Mouse (Mus musculus) regulatory T cell (primary cell): ENCODE results near the gene Tmem132b.

Experiments
- in situ Hi-C: fragments of 300-600 bp; cut with MboI, MseI; formaldehyde crosslinking; loops from one replicate; pipeline ENCODE4 v1.15.1; 2025; ENCODE audit warnings: high pct_unique_total_duplicates

Gene Tmem132b

DNA sequence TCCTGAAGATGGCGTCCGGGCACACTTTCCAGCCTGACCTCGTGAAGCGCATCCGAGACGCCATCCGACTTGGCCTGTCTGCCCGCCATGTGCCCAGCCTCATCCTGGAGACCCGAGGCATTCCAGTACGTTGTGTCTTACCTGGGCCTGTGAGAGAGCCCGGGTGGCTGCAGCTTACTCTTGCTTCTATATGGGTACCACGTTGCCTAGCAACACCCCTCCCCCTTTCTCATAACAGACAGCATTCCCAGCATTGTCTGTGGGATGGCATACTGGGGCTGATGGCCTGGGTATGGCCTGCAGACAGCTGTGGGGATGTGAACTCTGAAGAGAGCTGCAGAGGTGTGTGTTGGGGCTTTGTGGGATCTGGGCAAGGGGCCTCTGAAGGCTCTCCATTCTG is 16.6 kb upstream of the Tmem132b start:
- in situ Hi-C loops: no loop called here

GRCm38 (mm10) chr5:125518640-125519039 is 12.9 kb upstream of the Tmem132b start:
- in situ Hi-C loops: no loop called here

DNA sequence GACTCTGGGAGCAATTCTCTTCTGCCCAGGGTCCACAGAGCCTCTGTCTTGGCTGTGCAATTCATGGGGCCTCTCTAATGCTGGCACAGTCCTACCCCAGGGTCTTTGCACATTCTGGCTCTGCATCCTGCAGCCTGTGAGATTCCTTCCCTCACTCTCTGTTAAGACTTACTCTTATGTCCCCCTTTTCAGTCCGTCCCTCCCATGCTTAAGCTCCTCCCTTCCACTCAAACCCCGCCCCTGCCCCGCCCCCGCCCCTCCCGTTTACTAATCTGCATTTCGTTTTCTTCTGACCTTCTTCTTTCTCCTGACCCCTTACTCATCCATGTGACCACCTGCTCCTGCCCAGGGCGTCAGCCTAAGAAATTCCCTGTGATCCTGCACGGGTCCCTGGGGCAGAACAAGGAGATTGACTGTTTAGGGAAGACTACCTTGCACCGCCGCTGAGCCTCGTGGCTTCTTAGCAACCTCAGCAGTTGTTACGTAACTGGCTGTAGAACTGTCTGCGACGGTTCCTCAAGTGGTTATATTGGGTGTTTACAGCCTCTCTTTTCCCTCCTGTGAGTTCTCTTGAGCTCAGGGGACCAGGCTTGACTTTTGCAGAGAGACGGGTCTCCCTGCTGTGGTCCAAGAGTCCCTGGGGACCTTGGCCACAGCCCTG is 10.5 kb upstream of the Tmem132b start:
- in situ Hi-C loops: no loop called here

DNA sequence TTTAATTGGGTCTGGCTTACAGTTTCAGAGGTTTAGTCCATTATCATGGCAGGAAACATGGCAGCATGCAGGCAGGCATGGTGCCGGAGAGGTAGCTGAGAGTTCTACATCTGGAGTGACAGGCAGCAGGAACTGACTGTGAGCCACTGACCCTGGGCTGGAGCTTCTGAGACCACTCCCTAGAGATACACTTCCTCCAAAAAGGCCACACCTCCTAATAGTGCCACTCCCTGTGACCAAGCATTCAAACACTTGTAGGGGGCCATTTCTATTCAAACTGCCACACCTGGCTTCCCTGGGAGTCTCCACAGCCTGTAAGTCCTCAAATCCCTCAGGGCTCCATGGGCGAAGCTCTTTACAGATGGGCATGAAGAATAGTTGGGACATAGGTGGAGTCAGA is 8.2 kb upstream of the Tmem132b start:
- in situ Hi-C loops: no loop called here

DNA sequence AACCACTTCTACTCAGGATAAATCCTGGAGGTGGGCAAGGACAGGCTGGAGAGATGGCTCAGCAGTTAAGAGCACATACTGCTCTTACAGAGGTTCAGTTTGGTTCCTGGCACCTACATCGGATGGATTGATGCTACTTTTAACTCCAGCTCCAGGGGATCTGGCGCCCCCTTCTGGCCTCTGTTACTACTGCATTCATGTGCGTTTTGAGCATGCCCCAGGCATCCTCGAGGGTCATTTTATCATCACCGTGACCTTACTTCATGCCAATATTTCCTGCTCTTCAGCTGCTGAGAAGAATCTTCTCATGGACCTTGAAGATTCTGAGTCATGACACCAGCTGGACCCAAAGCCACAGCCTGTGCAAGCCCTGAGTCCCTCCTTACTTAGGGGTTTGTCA is 6.1 kb upstream of the Tmem132b start:
- in situ Hi-C loops: no loop called here

DNA sequence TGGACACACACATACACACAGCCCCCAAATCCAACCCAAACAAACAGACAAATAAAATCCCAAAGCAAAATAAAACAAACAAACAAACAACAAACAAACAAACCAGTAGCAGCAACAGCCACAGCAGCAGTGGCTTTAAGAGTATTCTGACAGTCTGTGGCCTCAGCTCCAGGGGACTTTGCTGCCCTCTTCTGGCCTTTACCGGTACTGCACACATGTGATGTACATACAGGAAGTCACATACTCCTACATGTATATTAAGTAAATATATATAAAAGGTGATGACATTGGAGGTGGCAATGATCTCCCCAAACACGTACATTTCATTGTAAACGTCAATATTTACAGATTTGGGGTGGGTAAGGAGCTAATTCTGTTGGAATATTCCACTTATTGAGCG is 5.1 kb upstream of the Tmem132b start:
- in situ Hi-C loops: no loop called here

DNA sequence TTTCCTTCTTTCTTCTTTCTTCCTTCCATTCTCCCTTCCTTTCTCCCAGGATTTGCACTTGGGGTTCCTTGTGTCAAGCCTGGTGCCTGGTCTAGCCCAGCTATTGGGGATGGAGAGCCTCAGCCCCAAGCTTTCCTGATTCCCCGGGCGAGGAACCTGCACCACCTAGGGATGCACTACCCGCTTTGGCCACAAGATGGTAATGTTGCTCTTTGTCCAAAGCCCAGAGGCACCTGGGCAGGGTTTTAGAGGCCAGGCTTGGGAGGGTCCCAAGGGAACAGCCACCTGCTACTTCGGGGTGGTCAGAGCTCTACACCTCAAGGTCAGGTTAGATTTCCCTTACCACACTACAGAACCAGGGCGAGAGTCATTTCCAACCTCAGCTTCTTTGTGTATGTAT is 2.5 kb upstream of the Tmem132b start:
- in situ Hi-C loops: no loop called here

GRCm38 (mm10) chr5:125532191-125532544 is 594 bp downstream of the Tmem132b start:
- in situ Hi-C loops: no loop called here

DNA sequence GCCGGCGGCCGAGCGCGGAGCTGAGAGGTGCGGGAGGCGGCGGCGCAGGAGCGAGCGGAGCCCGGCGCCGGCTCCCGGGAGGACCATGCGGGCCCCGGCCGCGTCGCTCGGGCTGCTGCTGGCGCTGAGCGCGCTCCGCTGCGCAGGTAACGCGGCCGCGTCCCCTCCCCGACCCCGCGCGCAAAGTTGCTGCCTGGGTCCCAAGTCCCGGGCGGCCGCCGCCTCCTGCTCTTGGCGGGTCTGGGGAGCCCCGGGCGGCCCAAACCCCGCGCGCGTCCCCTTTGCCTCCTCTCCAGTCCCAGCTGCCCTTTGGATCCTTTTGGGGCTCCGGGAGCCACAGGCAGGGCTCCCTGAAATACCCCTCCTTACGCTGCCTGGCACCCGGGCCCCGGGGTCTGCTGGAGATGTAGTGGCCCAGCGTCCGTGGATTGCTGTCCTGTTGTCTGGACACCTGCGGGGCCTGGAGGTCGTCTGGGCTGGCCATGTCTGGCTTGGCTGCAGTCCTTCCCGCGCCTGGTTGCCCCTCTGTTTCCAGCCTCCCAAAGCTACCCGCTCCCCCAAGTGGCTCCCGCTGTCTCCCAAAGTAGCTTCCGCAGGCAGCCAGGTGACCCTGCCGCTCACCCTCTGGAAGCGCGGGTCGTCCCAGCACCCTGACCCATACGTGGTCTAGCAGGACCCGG is 1.1 kb downstream of the Tmem132b start:
- in situ Hi-C loops: no loop called here

DNA sequence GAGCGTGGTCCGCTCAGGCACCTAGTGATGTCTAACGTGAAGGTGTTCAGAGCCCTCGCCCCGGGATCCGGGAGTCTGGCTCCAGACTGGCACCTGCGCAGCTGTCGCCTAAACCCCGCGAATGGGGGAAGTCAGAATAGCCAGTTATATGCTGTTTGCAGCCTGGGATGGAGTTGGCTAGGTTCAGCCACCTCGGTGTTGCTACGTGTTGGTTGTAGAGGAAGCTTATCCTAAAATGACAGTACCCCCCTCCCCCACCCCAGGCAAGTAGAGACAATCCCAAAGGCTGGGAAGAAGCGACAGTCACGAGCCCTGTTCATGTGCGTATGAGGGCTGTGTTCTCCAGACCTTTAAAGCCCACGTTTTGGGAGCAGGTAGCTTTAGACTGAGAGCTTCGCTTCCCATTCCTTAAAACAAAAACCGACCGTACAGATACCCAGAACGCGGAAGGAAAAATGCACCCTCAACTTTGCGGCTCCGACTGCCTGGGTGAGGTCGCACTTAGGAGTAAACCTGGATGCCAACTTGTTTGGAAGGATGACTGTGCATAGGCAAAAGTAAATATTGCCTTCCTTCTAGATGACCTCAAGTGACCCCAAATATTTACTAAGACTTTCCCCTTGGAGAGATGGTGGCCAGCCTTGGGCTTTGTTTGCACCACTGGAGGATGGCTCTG is 1.8 kb downstream of the Tmem132b start:
- in situ Hi-C loops: no loop called here

DNA sequence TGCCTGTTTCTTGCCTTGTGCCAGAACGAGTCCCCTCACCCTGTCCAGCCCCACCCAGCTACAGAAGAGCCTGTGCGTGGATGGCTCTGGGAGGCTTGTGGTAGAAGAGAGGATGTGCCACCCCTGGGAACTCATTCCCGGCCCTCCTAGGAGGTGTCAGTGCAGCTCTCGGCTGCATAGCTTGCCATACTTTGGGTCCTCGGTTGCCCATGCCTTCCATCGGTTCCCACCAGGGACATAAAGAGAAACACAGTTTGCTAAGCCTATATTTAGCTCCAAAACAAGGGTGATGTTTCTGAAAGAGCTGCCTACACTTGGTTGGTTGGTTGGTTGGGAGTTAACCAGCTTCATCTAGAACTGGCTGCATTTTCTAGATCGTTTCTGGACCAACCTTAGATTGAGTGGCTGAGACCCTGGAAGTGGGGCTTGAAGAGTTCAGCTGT is 2.6 kb downstream of the Tmem132b start:
- in situ Hi-C loops: no loop called here

- in situ Hi-C loops: no loop called here
Observed at GRCm38 (mm10) chr5:125534611-125535324, 3.2 kb downstream of the Tmem132b start.

- in situ Hi-C loops: no loop called here
Observed at GRCm38 (mm10) chr5:125545090-125545489, 13.5 kb downstream of the Tmem132b start.

- in situ Hi-C loops: no loop called here
Observed at GRCm38 (mm10) chr5:125546293-125546692, 14.7 kb downstream of the Tmem132b start.

- in situ Hi-C loops: no loop called here
Observed at GRCm38 (mm10) chr5:125549750-125550489, 18.3 kb downstream of the Tmem132b start.

GRCm38 (mm10) chr5:125555732-125556131 is 24.2 kb downstream of the Tmem132b start:
- in situ Hi-C loops: no loop called here

GRCm38 (mm10) chr5:125563492-125563891 is 31.9 kb downstream of the Tmem132b start:
- in situ Hi-C loops: no loop called here

- in situ Hi-C loops: no loop called here
Observed at GRCm38 (mm10) chr5:125565725-125566124, 34.2 kb downstream of the Tmem132b start.

- in situ Hi-C loops: no loop called here
Observed at GRCm38 (mm10) chr5:125568457-125568856, 36.9 kb downstream of the Tmem132b start.

DNA sequence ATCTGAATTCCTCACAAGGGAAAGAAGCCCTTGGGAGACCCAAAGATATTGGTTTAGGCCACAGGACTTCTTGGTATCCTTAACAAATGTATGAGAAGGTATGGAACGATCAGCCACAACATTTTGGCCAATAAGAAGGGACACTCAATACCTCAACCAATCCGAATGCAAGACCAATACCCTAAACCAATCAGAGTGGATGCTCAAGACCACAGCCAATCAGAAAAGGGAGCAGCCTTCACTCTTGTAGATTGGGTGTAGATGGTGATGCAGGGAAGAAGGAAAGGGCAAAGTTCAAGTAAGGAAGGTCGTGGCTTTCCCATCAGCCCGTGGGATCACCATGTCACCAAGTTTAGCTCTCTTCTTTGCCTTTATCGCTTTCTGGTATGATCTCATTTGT is 40.4 kb downstream of the Tmem132b start:
- in situ Hi-C loops: no loop called here

DNA sequence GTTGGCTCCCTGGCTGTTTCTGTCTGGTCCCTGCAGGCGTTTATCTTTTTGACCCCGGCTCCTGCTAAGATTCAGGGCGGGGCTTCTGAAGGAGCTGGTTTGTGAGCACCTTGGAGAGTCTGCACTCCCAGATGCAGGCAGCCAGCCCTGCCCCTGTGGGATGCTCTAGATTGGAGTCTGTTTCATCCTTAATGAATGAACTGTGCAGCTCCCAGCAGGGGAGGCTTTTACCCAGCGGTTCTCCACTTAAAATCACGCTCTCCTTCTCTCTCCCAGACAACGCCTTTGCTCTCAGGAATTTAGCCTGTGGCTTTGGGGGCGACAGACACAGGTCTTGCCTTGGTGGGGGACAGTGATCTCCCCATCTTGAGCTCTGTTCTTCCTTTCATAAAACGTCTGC is 43.3 kb downstream of the Tmem132b start:
- in situ Hi-C loops: no loop called here

DNA sequence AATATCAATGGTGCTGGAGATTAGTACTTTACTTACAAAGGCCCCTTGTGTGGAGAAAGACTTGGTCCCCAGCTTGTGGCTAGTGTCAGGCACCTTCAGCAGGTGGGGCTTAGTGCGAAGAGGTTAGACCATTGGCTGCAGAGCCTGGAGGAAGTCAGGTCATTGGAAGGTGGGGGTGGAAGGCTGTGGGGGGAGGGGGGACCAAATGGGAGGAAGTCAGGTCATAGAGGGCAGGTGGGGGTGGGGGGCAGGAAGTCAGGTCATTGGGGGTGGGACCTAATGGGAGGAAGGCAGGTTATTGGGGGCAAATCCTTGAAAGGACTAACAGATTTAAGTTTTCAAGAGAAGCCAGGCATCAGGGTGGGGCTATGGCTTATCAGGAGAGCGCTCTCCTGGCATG is 44.3 kb downstream of the Tmem132b start:
- in situ Hi-C loops: no loop called here
